Mouse (Mus musculus) E14TG2a.4 (cell line): Measurements from ENCODE around the gene Olfr92.

Experiments used
- H3K27me3 ChIP-seq: 2 replicates; pipeline ENCODE4 v1.6.1; 2014; ENCODE audit warnings: low read length, control low read depth; ENCODE audit not compliant: insufficient read depth
- H3K36me3 ChIP-seq: 2 replicates; pipeline ENCODE4 v1.6.1; 2014; ENCODE audit warnings: low read length, control low read depth; ENCODE audit not compliant: insufficient read depth
- H3K4me1 ChIP-seq: replicated peaks from 2 replicates; pipeline ENCODE4 v1.6.1; 2014; ENCODE audit warnings: low read depth, low read length, control low read depth
- H3K4me3 ChIP-seq: replicated peaks from 2 replicates; pipeline ENCODE4 v1.5.1; 2014; ENCODE audit warnings: mild to moderate bottlenecking, low read length
- H3K9me3 ChIP-seq: 2 replicates; pipeline ENCODE4 v1.6.1; 2014; ENCODE audit warnings: low read length, control low read depth
- CTCF ChIP-seq: conservative IDR thresholded peaks from 2 replicates; pipeline ENCODE4 v1.5.1; 2014; ENCODE audit warnings: low read length
- NANOG ChIP-seq: IDR thresholded peaks from 2 replicates; pipeline ENCODE4 v1.6.1; 2014; ENCODE audit warnings: borderline replicate concordance, low read length, mixed read lengths
- POU5F1 ChIP-seq: IDR thresholded peaks from 2 replicates; pipeline ENCODE4 v1.6.1; 2014; ENCODE audit warnings: low read length, borderline replicate concordance

Gene Olfr92

DNA sequence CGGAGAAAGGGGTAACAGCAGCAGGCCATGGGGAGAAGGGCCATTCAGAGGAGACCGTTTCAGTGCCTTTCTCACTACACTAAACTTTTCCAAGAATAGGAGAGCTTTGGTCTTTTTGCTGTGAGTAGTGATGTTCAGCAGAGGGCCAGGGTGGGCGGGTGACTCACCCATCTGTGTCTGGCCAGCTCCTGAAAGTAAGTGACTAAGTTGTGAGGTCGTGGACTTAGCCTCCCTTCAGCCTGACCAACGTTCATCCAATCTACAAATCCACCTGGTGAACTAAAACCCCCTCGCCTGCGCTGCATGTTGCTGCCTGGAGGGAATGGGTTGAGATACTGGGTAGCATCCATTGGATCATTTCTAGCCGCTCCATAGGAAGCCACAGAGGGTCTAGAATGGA is 49.8 kb downstream of the Olfr92 start:
- Histone ChIP-seq H3K4me1 (peaks cover 86% of the 10 kb centered on the region), H3K4me3 (peak overlapping the region; percentile 5; the same call in 1 of the 2 replicates), H3K27me3 (no peaks in the 10 kb centered on the region), H3K36me3 (peaks cover 99% of the 10 kb centered on the region), H3K9me3 (no peaks in the 10 kb centered on the region)
- TF ChIP-seq NANOG: no peak
- no peak for TF ChIP-seq POU5F1
- TF ChIP-seq CTCF: no peak

DNA sequence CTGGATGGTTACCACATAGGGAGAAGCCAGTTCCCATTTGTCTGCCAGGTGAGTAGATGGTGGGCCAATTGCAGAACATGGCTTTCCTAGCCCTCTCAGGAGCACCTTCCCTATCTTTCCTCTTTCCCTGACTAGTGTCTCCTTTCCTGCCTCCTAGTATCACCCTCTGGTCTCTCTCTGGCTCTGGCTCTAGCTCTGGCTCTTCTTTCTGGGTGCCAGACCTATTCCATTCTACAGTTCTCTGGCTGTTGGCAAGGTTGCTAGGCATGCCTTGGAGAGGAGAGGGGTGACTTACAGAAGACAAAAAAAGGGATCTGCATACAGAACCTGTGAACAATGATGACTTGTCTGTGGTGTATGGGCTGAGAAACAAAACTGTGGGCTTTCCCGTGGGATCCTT is 52.0 kb downstream of the Olfr92 start:
- Histone ChIP-seq H3K27me3 (no peaks in the 10 kb centered on the region), H3K9me3 (no peaks in the 10 kb centered on the region), H3K36me3 (peaks cover 99% of the 10 kb centered on the region), H3K4me1 (peaks cover 86% of the 10 kb centered on the region), H3K4me3 (no peak overlapping the region)
- TF ChIP-seq NANOG (no peak), POU5F1 (no peak), CTCF (no peak)

DNA sequence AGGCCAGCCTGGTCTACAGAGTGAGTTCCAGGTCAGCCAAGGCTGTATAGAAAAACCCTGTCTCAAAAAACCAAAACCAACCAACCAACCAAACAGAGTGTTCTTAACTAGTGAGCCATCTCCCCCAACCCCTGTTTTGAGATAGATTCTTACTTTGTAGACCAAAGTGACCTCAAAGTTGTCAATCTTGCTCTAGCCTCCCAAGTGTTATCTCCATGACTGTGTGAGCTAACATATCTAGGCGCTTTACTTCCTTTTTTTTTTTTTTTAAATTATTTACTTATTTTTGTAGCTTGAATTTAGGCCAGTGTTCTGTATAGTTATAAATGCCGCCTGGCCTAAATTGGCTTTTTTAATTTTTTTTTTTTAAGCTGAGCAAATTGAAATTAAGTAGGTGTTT is 53.9 kb downstream of the Olfr92 start:
- H3K27me3 ChIP-seq: no peaks in the 10 kb centered on the region
- peaks cover 99% of the 10 kb centered on the region for H3K36me3 ChIP-seq
- peaks cover 86% of the 10 kb centered on the region for H3K4me1 ChIP-seq
- H3K4me3 ChIP-seq: no peak overlapping the region
- no peak for TF ChIP-seq CTCF
- no peak for TF ChIP-seq NANOG
- TF ChIP-seq POU5F1: no peak
- H3K9me3 ChIP-seq: no peaks in the 10 kb centered on the region

DNA sequence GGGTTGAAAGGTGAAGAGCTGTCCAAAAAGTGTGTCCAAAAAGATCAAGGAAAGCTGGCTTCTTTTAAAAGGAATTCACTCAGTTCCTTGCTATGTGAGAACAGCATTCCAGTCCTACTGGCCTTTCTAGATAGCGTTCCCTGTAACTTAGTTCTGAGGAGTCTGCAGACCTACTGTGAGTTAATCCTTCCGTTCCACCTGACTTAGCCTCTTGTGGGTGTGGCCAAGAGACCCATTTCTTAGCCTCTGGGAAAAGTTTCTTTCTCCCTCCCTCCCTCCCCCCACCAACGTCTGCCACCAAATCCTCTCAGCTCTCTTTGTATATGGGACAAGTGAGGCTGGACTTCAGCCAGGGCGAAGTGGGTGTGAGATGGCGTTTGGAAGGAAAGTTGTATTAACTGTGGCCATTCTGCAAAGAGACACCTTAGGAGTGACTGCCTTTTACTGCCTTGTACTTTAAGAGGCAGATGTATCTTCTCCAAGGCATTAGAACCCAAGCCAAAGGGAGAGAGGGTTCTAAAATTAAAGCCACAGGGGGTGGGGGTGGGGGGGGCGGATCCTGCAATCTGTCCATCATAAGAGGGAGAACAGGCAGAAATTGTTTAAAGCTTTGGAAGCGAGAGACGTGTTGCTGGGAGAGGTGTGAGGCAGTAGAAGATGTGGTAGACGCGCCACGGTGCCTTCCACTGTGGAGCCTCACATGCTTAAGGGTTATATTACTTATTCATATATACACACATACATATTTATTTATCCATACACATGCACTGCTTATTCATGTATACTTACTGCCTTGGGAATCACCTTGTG is 56.0 kb downstream of the Olfr92 start:
- Histone ChIP-seq H3K9me3 (no peaks in the 10 kb centered on the region), H3K4me1 (peaks cover 69% of the 10 kb centered on the region), H3K4me3 (no peak overlapping the region), H3K36me3 (peaks cover 99% of the 10 kb centered on the region), H3K27me3 (no peaks in the 10 kb centered on the region)
- TF ChIP-seq NANOG (no peak), POU5F1 (no peak), CTCF (no peak)

DNA sequence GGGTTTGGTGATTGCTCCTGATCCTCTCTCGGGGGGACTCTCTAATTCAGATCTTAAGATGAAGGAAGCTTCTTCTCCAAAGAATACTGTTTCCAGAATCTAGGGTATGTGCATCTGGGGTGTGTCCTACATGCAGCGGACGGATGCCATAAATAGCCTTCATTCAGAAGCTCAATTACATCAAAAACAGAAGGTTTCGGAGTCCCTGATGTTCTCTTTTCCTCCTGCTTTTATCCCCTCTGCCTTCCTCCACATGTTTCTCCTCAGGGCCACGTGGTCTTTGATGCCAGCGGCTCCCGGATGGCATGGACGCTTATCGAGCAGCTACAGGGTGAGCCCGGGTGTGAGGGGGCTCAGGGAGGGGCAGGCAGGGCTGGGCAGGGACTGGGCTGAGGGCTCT is 56.8 kb downstream of the Olfr92 start:
- TF ChIP-seq POU5F1 (no peak), CTCF (no peak), NANOG (no peak)
- H3K27me3 ChIP-seq: no peaks in the 10 kb centered on the region

DNA sequence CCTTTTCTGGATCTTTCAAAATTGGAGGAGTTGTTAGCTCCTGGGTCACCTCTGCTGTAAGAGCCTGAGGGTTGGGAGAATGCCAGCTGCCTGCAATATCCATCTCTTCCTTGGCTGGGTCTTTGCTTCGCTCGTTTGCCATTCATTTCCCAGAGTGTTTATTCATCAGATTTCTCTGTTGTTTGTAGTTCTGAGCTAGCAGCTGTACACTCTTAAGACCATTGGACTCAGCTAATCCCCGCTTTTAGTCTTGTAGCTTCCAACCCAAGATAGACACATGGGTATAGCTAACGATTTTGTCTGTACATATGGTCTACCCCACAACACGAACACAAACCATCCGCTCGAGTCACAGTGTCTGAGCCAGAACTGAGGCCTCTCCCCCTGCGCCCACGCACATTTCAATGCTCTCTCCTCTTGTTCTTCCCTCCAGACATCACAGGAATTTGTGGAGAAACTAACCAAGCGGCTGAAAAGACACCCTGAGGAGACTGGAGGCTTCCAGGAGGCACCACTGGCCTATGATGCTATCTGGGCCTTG is 57.7 kb downstream of the Olfr92 start:
- H3K36me3 ChIP-seq: peaks cover 100% of the 10 kb centered on the region
- TF ChIP-seq POU5F1: no peak
- no peak for TF ChIP-seq NANOG
- TF ChIP-seq CTCF: no peak
- no peak overlapping the region for H3K4me3 ChIP-seq
- H3K9me3 ChIP-seq: no peaks in the 10 kb centered on the region
- peaks cover 53% of the 10 kb centered on the region for H3K4me1 ChIP-seq
- H3K27me3 ChIP-seq: no peaks in the 10 kb centered on the region

More for the DNA sequence above, 56.8 kb downstream of the Olfr92 start:
- Histone ChIP-seq H3K36me3 (peaks cover 100% of the 10 kb centered on the region), H3K4me3 (no peak overlapping the region), H3K9me3 (no peaks in the 10 kb centered on the region), H3K4me1 (peaks cover 62% of the 10 kb centered on the region)

DNA sequence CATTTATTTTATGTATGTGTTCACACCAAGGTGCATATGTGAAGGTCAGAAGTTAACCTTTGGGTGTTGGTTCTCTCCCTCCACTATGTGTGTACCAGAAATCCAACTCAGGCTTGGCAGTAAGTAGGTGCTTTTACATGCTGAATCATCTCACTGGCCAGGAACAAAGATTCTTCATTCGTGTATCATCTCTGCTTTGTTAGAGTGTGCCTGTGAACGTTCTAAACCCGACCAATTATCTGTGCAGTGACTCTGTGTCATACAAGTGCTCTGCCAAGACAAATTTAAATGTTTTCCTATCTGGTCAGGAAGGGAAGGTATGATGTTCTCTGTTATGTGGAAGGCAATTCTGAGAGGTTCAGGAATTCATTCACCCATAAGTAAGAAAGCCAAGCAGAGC is 58.5 kb downstream of the Olfr92 start:
- Histone ChIP-seq H3K4me1 (peaks cover 53% of the 10 kb centered on the region), H3K4me3 (no peak overlapping the region), H3K9me3 (no peaks in the 10 kb centered on the region), H3K27me3 (no peaks in the 10 kb centered on the region), H3K36me3 (peaks cover 100% of the 10 kb centered on the region)
- TF ChIP-seq CTCF (no peak), POU5F1 (no peak), NANOG (no peak)
